Mouse (Mus musculus) kidney, postnatal 0 days (tissue): ENCODE measurements around the gene Arpp19. TPM values are rescaled to one million over a fixed set of nuclear protein-coding genes. Genes with fewer than 3 reads are reported as not detected.

ENCODE experiments used
- ATAC-seq: fragments of 200-750 bp; cut with Nextera tagmentation; replicated peaks from 2 replicates; pipeline ENCODE4 v1.8.0; 2017; ENCODE audit warnings: low read depth, moderate number of reproducible peaks, moderate TSS enrichment, moderate library complexity; ENCODE audit not compliant: low FRiP score
- DNase-seq: peaks from one replicate; pipeline ENCODE4 v3.0.0-alpha.2; 2016; ENCODE audit warnings: low spot score
- H3K27ac ChIP-seq: fragments of 300-500 bp; sonication (generic); 2 replicates; pipeline ENCODE4 v1.5.1; 2014; ENCODE audit warnings: mild to moderate bottlenecking
- H3K27me3 ChIP-seq: fragments of 300-500 bp; sonication (generic); 2 replicates; pipeline ENCODE4 v1.6.1; 2014; ENCODE audit warnings: low read length, mixed read lengths; ENCODE audit not compliant: insufficient read depth
- H3K36me3 ChIP-seq: fragments of 300-500 bp; sonication (generic); 2 replicates; pipeline ENCODE4 v1.6.1; 2014; ENCODE audit warnings: low read length, mixed read lengths; ENCODE audit not compliant: insufficient read depth
- H3K4me1 ChIP-seq: fragments of 300-500 bp; sonication (generic); replicated peaks from 2 replicates; pipeline ENCODE4 v1.6.1; 2014; ENCODE audit warnings: antibody characterized with exemption, low read length, mixed read lengths; ENCODE audit not compliant: insufficient read depth
- H3K4me2 ChIP-seq: fragments of 300-500 bp; sonication (generic); 2 replicates; pipeline ENCODE4 v1.6.1; 2014; ENCODE audit warnings: mild to moderate bottlenecking, low read length, moderate library complexity, mixed read lengths
- H3K4me3 ChIP-seq: fragments of 300-500 bp; sonication (generic); replicated peaks from 2 replicates; pipeline ENCODE4 v1.5.1; 2014; ENCODE audit warnings: low read depth, low read length
- H3K9ac ChIP-seq: fragments of 300-500 bp; sonication (generic); 2 replicates; pipeline ENCODE4 v1.6.1; 2014; ENCODE audit warnings: low read depth, low read length
- H3K9me3 ChIP-seq: fragments of 300-500 bp; sonication (generic); replicated peaks from 2 replicates; pipeline ENCODE4 v1.6.1; 2016; ENCODE audit warnings: low read length, inconsistent platforms, mixed read lengths
- CTCF ChIP-seq: IDR thresholded peaks from 2 replicates; pipeline ENCODE4 v1.5.1; 2016; ENCODE audit warnings: antibody characterized with exemption, low read depth, mild to moderate bottlenecking, moderate library complexity
- WGBS: fragments of 180-500 bp; shearing (Covaris S2); extraction: QIAGEN DNeasy Blood & Tissue Kit; methylation state at CpG from one replicate; pipeline ENCODE4 v1.1.7; 2014; 5-methylcytosine and 5-hydroxymethylcytosine counted together
- polyA plus RNA-seq: library from polyadenylated mRNA; unstranded; fragments of >200 nt; fragmentation: Nextera tagmentation; extraction: Ambion mirVana; gene quantifications from 2 replicates; pipeline ENCODE4 v1.2.1, GENCODE M21; 2015

The Arpp19 gene
- polyA plus RNA-seq, result 360 and 366 TPM in 2 replicates

GRCm38 (mm10) chr9:75037451-75038356, at the start of gene Arpp19:
TSS of gene Arpp19 (plus strand) at chr9:75037614.
- Histone ChIP-seq H3K4me3 (peak within 1 kb of the TSS; percentile 92), H3K9ac (peak within 1 kb of the TSS; percentile 89), H3K27ac (peak within 1 kb of the TSS; percentile 80), H3K4me1 (0 out of 2 replicates have a peak, but pooled peaks cover 4% of the 10 kb centered on the region), H3K36me3 (no peaks in the 10 kb centered on the region), H3K4me2 (peak within 1 kb of the TSS; percentile 79), H3K27me3 (no peaks in the 10 kb centered on the region), H3K9me3 (no peaks in the 10 kb centered on the region)
- ATAC-seq (peak; percentile 92), DNase-seq (peak; percentile 94)
- TF ChIP-seq CTCF, result no peak
- under 1% methylated on average over 68 of the region's 73 CpGs for WGBS

- Histone ChIP-seq H3K4me1 (no peaks in the 10 kb centered on the region; the same call in 1 of the 2 replicates), H3K9me3 (no peaks in the 10 kb centered on the region), H3K4me2 (no peak overlapping the region), H3K9ac (no peak overlapping the region), H3K27me3 (no peaks in the 10 kb centered on the region), H3K27ac (no peak overlapping the region), H3K4me3 (no peak overlapping the region), H3K36me3 (no peaks in the 10 kb centered on the region)
- no peak for TF ChIP-seq CTCF
- DNase-seq (no peak), ATAC-seq (no peak)
- WGBS, result 88% methylated on average over 7 of the region's 7 CpGs
These were observed 48.4 kb upstream of the Arpp19 start for GRCm38 (mm10) chr9:74988893-74989460.

GRCm38 (mm10) chr9:74989990-74990389, 47.4 kb upstream of the Arpp19 start:
- WGBS, result 82% methylated on average over 2 of the region's 2 CpGs
- Histone ChIP-seq H3K27me3 (no peaks in the 10 kb centered on the region), H3K4me1 (no peaks in the 10 kb centered on the region; the same call in 1 of the 2 replicates), H3K4me3 (no peak overlapping the region), H3K9ac (no peak overlapping the region), H3K36me3 (no peaks in the 10 kb centered on the region), H3K27ac (no peak overlapping the region), H3K4me2 (no peak overlapping the region), H3K9me3 (no peaks in the 10 kb centered on the region)
- no peak for DNase-seq
- TF ChIP-seq CTCF, result no peak
- no peak for ATAC-seq

GRCm38 (mm10) chr9:74994611-74995257, 42.7 kb upstream of the Arpp19 start:
- H3K27me3 ChIP-seq, result no peaks in the 10 kb centered on the region
- no peak for TF ChIP-seq CTCF
- no peak overlapping the region for H3K27ac ChIP-seq
- no peak for DNase-seq
- H3K9me3 ChIP-seq, result no peaks in the 10 kb centered on the region
- no peak overlapping the region for H3K9ac ChIP-seq
- H3K36me3 ChIP-seq, result no peaks in the 10 kb centered on the region
- no peak for ATAC-seq
- H3K4me2 ChIP-seq, result no peak overlapping the region
- H3K4me3 ChIP-seq, result no peak overlapping the region
- WGBS, result 84% methylated on average over 10 of the region's 10 CpGs
- H3K4me1 ChIP-seq, result no peaks in the 10 kb centered on the region

- 57% methylated on average over 2 of the region's 2 CpGs for WGBS
- H3K9ac ChIP-seq, result no peak overlapping the region
- H3K9me3 ChIP-seq, result no peaks in the 10 kb centered on the region
- no peaks in the 10 kb centered on the region for H3K36me3 ChIP-seq
- TF ChIP-seq CTCF, result no peak
- no peak overlapping the region for H3K27ac ChIP-seq
- DNase-seq (no peak), ATAC-seq (no peak)
- H3K4me3 ChIP-seq, result no peak overlapping the region
- H3K4me1 ChIP-seq, result no peaks in the 10 kb centered on the region
- H3K27me3 ChIP-seq, result no peaks in the 10 kb centered on the region
- H3K4me2 ChIP-seq, result no peak overlapping the region
These were observed 41.1 kb upstream of the Arpp19 start for GRCm38 (mm10) chr9:74996349-74996748.

GRCm38 (mm10) chr9:74997976-74998375, 39.4 kb upstream of the Arpp19 start:
- no peak overlapping the region for H3K9ac ChIP-seq
- TF ChIP-seq CTCF, result no peak
- no peak for ATAC-seq

More at GRCm38 (mm10) chr9:74997976-74998375, 39.4 kb upstream of the Arpp19 start:
- H3K27ac ChIP-seq, result no peak overlapping the region
- no peaks in the 10 kb centered on the region for H3K4me1 ChIP-seq
- DNase-seq, result no peak
- no peaks in the 10 kb centered on the region for H3K36me3 ChIP-seq
- no peak overlapping the region for H3K4me2 ChIP-seq
- no peaks in the 10 kb centered on the region for H3K9me3 ChIP-seq
- no peak overlapping the region for H3K4me3 ChIP-seq
- H3K27me3 ChIP-seq, result no peaks in the 10 kb centered on the region
